Mouse (Mus musculus) cerebral cortex, adult 2 months (tissue): Measurements from ENCODE around the gene Adamtsl5.

Experiments used
- WGBS: fragments of 180-500 bp; shearing (Covaris S2); methylation state at CpG from one replicate; pipeline ENCODE4 v1.1.7; 2018; 5-methylcytosine and 5-hydroxymethylcytosine counted together

The Adamtsl5 gene

DNA sequence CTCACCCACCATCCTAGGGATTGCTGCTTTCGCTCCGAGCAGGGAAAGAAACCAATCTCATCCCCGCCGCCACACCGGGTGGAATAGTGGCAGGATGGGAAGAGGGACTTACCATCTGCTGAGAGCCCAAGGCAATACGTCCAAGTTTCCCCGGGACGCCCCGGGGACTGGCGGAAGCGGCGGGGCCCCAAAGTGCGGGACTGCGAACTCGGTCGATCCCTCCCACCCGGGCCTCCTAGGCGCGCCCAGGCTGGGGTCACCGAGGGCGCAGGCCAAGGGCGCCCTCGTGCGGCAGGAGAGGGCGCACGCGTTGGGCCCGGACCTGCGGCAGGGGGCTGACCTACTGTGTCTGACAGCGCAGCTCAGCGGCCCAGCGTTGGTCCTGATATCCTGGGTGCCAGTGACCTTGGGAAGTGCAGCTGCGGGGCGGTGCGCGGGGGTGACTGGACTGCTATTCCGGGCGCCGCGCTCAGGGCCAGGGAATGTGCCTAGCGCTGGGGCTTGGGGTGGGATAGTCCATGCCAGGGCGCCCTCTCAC lies at the start of gene Adamtsl5:
TSS of gene Adamtsl5 (minus strand) at position 169 of the 538 bp plus-strand sequence.
- WGBS = 1% methylated on average over 42 of the region's 42 CpGs

DNA sequence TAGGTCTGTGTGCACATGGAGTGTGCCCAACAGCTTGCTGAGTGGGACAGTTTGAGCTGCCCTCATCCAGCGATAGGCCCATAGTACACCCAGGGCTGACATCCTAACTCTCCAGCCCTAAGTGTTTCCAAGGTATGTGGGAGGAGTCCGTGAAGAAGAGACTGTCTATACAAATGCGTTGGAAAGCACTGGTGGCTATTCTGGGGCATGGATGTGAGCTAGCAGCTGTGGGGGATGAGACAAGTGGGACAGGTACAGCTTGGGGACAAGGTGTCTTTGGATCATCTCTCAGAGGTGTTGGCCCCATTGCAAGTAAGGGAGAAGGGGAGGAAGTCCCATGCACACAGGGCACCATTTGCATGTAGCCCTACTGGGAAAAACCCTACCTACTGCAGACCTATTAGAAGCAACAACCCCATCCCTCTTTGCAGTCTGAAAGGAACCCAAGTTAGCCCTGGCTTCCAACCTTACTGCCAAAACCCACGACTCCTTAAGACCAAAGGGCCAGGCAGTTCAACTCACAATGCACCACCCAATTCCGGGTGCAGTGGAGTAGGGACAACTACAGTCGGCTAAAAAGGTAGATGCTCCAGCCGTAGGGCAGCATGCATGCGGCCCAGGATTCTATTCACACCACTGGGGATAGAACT lies 49.4 kb upstream of the Adamtsl5 start:
- 30% methylated on average over 8 of the region's 8 CpGs for WGBS

DNA sequence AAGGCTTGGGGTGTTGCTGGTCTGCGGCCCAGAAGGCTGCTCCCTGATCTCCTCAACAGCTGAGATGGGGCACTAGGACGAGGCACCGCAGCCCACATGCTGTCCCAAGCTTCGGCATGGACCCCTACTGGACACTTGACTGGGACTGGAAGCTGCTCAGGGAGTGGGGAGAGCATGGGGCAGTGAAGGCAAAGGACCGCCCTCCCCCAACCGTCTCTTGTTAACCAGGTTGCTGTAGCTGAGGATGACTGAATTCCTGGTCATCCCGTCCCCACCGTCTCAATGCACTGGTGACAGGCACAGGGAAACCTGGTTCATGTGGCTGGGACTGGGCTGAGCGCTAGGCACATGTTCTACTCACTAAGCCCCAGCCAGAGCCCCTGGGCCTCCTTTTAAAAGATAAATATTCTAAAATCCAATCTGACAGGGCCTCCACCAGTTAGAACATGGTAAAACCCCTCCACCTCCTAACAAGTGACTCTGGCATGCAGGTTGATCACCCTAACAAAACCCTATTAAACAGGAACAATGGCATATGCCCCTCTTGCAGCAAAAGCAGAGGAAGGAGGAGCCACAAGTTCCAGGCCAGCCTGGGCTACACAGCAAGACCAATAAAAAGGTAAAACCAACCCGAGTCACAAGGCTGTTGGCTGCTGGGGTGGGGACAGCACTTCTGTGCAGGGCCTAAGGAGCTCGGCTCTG lies 48.8 kb upstream of the Adamtsl5 start:
- 80% methylated on average over 11 of the region's 11 CpGs for WGBS

DNA sequence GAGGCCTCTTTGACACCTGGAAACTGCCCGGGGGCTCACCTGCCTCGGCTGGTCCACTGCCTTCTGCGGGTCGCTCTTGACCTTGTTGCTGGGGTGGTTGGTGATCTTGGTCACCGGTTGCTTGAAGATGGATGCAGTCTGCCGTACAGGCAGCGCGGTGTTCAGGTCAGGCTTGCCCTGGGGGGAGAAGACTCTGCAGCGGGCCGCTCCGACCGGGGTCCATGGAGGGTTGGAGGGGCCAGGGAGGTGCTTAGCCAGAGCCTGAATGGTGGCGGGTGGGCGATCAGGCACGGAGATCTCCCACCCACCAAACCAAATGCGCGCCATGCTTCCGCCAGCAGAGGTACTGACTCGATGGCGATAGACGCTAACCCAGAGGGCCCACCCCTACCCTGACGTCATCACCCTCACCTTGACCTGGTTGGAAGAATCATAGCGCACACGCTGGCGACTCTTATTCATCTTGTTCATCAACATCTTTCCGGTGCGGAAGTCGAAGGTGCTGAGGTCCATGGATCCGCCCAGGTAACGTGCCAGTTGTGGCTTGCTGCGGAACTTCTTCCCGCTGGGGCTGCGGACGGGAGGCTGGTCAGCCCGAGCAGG lies 46.9 kb upstream of the Adamtsl5 start:
- 94% methylated on average over 35 of the region's 35 CpGs for WGBS

DNA sequence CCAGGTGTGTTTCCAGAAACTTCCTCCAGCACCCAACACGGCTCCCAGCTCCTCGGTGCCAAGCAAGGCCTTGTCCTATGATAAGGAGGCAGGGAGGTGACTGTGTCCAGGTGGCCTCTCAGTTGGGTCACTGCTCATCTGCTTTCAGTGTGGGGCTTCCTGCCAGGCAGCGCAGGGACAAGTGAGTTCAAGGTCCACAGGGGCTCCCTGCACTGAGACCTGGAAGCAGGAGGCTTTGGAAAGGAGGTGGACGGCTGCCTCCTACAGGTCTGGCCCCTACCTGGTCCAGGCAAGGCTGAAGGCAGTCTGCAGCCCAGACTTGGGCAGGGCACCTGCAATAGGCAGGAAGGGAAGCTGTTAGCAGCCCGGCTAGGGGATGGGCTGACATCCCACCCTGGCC lies 44.5 kb upstream of the Adamtsl5 start:
- WGBS = 93% methylated on average over 5 of the region's 5 CpGs

DNA sequence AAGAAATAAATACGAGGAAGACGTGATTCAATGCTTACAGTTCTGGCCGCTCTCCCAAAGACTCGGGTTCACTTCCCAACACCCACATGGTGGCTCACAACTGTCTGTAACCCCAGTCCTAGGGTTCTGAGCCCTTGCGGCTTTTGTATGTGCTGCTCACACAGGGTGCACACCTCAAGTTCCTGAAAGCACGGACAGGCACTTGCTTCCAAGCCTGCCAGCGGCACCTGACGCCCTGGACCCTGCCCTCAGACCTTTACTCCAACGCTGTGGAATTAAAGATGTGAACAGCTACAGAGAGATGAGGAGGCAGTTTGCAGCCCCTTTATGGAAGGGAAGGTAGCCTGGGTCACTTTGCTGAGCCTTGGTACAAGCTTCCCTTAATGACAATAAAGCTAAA lies 42.5 kb upstream of the Adamtsl5 start:
- WGBS = 74% methylated on average over 9 of the region's 9 CpGs

DNA sequence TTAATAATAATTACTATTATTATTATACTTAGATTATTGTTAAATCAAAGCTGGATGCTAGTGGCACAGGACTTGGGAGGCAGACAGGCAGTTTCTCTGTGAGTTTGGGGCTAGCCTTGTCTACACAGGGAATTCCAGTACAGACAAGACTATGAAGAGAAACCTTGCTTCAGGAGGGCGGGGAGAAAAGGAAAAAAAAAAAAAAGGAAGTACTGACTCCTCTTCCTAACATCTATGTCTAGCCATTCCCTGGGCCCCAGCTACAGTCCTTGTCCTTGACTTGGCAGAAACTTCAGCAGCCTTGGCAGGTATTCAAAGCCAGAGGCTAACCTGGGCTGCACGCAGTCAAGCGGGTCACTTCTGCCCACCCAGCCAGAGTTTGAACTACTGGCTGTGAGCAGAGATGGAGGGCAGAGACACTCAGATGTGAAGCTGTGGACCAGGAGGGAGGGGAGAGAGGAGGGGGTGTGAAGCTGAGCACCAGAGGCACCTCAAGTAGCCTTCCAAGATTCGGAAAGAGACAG lies 41.0 kb upstream of the Adamtsl5 start:
- 65% methylated on average over 4 of the region's 4 CpGs for WGBS

DNA sequence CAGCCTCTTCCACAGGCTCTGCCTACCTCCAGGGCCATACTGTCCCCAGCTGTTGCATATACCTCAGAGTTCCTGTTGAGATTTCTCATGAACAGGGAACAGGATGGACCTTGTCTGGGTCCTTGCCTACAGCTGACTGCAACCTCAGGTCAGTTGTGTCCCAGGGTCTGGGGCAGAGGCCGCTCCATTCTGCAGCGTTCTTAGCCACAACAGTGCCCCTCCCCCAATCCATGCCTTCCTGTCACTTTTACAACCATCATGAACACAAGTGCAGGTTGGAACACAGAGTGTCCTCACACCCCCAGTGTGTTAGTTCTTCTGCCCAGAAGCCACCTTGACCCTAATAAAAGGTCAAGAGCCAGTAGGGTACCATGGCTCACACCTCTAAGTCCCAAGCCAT lies 40.5 kb upstream of the Adamtsl5 start:
- WGBS = 42% methylated on average over 2 of the region's 2 CpGs

DNA sequence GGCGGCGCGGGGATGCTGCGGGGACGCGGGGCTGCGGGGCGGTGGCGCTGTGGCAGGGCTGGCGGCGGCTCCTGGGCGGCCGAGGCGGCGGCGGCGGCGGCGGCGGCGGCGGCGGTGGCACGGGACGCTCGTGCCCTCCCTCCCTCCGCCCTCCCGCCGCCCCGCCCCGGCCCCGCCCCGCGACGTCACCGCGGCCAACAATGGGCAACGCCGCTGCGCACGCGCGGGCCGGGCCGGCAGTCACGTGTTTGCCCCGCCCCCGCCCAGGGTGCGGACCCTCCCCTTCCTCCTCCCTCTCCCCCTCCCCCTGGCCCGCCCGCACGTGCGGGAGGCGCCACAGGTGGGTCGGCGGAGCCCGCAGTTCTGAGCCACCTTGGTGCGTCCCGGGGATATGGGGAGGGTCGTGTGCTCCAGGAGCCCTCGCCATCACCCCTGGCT lies 39.3 kb upstream of the Adamtsl5 start, which contains the start of gene Mex3d:
TSS of gene Mex3d (minus strand) at position 138 of the 438 bp plus-strand sequence.
- 12% methylated on average over 49 of the region's 61 CpGs for WGBS

DNA sequence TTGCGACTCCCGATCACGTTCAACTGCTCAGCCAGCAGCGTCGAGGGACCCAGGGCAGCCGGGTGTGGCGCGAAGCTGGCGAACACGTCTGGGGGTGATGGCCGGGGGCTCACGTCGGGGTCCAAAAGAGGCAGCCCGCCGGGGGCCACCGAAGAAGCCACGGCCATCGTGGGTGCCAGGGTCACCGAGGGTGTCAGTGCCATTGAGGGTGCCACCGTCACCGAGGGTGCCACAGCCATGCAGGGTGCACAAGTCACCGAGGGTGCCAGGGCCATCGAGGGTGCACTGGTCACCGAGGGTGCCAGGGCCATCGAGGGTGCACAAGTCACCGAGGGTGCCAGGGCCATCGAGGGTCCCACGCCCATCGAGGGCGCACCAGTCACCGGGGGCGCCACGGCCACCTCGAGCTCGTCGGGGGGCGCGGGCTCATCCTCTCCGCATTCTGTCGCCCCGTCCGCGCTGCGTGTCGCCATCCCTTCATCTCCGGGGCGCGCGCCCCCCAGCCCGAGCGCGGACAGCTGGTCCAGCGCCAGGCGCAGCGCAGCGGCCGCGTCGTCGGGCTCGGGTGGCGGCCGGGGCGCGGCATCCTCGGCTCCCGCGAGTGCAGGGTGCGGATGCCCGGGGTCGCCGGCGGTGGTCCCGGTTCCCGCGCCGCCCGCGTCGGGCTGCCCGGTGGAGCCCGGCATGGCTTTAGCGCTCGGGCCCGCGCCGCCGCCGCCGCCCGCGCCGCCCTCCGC lies 38.7 kb upstream of the Adamtsl5 start:
- 2% methylated on average over 91 of the region's 94 CpGs for WGBS

DNA sequence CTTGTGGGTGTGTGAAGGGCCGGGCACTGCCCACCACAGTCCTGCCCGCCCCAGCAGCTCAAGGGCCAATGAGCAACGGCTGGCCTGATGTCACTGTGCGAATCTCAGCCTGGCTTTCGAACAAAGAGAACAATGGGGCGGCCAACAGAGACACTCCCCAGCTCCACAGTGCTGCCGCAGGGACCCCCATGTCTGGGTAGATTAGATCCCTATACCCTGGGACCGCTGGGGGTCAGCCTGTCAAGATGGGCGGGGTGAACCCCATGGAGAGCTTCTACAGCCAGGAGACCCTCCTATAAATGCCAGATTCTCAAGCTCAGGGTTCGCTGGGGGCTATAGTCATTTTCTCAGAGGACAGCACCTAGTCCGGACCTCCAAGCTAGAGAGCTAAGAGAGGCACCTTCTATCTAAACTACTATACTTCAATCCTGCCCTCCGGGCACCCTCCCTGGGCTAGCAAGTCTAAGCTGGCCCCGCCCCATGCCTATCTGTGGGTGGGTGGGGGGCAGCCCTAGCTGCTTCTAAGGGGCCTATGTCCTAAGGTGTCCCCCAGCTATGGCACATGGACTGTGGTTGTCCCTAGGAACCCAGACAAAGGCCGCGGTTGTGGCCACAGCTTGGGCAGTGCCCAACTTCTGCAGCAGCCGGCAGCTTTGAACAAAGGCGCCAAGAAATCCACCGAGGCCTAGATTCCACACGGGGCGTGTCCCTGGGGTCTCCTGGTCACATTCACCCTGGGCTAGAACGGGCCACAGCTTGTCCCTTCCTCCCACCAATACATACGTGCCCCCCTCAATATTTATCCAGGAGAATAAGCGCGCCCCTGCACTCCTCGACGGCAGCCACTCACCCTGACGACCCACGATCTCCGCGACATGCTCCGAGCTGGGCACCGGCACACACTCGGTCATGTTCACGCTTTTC lies 37.9 kb upstream of the Adamtsl5 start:
- 2% methylated on average over 34 of the region's 34 CpGs for WGBS

DNA sequence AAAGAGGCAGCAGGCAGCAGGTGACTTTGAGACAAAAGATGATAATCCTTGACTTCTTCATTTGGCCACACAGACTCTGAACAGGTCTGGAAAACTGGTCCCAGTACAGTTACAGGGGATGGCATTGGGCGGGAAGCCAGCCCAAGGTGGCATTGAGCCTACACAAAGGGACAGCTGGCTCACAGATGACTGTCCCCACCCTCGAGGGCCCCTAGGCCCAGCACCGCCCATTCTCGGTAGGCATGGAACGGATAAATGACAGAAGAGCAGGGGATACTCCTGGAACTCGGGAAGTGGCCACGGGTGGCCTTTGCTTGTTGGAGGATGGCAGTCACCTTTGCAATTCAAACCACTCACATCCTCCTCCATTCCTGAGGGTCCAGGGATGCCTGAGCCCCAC lies 37.1 kb upstream of the Adamtsl5 start:
- 13% methylated on average over 7 of the region's 7 CpGs for WGBS

DNA sequence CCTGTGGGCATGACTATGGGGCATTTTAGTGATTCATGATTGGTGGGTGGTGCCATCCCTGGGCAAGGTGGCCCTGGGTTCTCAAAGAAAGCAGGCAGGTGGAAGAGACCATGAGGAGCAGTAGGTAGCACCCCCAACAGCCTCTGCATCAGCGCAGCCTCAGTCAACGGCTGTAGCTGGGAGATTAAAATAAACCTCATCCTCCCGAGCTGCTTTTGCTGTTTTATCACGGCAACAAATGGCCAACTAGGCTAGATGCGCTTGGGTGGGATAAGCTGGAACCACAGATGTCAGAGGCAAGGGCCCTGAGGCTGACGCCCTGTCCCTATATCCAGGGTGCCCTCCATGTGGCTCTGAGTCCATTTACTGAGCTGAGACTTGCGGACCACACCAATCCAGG lies 36.5 kb upstream of the Adamtsl5 start:
- 40% methylated on average over 7 of the region's 7 CpGs for WGBS

DNA sequence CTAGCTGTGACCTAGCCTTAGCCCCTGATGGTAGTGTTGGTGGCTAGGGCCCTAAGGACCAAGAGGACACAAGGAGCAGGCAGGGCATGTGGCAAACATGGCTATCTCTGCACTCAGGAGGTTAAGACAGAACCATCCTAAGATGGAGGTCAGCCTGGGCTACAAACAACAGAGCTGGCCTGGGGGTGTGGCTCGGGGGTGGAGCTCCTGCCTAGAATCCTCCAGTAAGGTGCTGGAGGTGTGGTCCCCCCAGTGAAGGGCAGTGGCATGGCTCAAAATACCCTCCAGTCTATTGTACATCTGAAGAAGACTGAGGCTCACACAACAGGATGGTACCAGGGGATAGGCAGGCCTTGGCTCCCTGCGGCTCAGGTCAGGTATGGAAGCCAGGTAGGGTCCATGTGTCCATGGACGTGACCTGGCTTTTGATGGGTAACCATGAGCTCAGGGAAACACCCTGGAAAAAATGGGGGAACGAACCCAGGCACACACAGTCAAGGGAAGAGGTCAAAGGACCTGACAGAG lies 36.0 kb upstream of the Adamtsl5 start:
- 85% methylated on average over 4 of the region's 4 CpGs for WGBS

DNA sequence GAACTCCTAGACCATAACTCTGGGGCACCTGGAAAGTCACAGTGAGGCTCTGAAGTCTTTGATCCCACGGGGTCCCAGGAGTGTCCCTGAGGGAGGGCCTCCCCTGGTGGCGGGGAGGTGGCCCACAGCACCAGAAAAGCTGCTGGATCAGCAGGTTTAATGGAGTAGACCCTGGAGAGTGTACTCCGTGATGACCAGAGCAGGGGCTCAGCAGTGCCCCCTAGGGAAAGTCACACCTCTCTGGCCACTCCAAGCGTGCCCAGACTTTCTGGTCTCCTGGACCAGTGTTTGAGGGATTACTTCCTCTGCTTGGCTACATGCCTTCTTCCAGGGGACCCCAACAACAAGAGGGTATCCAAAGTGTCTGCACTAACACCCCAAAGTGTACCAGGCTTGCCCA lies 35.2 kb upstream of the Adamtsl5 start:
- 57% methylated on average over 4 of the region's 4 CpGs for WGBS

DNA sequence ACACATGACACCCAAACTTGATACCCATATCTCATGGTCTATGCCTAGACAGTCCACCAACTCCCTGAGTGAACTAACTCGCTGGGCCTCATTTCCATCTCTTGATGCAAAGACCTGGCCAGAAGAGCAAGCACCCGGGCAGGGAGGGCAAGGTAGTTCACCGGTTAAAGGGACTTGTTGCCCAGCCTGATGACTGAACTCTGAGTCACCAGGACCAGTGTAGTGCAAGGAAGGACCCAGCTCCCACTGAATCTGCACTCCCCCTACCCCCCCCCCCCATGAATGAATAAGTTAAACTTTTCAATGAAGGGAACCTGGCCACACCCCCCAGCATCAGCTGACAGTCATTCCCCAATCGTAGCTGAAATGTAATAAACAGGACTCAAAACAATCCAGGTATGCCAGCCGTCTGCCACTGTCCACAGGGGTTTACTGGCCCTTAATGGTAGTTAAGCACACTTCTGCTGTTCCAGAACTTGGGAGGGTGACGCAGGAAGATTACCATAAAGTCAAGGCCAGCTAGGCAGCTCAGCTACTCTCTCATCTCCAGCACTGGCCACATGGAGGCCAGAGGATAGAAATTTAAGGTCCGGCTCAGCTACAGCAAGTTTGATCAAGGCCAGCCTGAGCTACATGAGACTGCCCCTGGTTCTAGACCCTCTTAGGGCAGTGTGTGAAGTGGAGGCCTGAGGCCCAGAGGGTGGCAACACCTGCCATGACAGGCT lies 34.6 kb upstream of the Adamtsl5 start:
- whole genome bisulfite sequencing = 80% methylated on average over 7 of the region's 7 CpGs

DNA sequence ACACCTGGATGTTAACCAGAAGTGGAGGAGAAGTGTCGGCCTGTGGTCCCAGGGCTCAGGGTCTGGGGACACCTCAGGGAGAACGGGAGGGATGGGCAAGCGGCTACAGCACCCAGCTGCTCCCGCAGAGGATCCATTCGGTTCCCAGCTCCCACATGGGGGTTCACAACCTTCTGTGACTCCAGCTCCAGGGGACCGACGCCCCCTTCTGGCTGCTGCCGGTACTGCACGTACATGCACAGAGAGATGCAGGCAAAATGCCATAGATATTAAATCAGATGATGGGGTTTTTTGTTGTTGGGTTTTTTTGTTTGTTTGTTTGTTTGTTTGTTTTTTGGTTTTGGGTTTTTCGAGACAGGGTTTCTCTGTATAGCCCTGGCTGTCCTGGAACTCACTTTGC lies 29.5 kb upstream of the Adamtsl5 start:
- 58% methylated on average over 10 of the region's 10 CpGs for WGBS

DNA sequence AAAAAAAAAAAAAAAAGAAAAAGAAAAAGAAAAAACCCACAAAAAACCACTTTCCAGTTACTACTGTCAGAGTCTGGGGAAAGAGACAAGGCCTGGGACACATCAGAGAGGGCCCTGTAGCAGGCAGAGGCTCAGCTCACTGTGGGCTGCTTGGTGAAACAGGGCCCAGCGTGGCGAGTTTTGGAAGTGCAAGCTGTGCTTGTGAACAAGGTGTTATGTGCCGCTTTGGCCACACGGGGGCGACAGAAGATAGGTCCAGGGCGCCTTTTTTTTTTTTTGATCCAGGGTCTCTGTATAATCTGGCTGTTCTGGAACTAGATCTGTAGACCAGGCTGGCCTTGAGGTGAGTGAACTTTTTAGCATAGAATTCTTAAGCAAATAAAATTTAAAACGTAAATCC lies 27.9 kb upstream of the Adamtsl5 start:
- 2% methylated on average over 7 of the region's 7 CpGs for WGBS

DNA sequence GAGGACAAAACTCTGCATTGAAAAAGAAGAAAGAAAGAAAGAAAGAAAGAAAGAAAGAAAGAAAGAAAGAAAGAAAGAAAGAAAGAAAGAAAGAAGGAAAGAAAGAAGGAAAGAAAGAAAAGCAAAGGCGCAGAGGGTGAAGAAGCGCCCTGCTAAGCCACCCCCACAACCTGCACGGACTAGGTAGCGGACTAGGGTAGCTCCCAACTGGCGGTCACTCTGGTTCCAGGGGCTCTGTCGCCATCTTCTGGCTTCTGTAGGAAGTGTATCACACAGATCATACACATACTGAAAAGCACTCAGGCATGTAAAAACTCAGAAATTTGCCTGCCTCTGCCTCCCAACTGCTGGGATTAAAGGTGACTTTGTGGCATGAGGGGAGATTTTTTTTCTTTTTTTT lies 25.9 kb upstream of the Adamtsl5 start:
- 30% methylated on average over 6 of the region's 6 CpGs for WGBS

DNA sequence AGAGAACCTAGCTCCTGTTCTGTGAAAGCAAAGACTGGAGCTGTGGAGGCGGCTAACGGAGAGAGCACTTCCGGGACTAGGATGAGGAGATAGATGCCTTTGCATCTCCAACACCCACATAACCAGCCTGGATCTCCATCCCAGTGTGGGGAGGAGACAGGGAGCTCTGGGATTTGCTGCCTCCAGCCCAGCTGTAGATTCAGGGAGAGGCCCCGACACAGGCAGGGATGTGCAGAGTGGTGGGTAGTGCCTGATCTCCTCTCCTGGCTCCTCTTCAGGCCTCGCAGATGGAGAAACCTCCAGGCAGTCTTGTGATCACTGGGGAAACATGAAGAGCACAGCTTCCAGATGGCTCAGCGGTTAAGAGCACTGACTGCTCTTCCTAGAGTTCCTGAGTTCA lies 24.5 kb upstream of the Adamtsl5 start:
- 42% methylated on average over 6 of the region's 6 CpGs for WGBS
